Mouse (Mus musculus) Muller cell, postnatal 12 days (primary cell): ENCODE measurements around the gene Snx18.

Experiments
- DNase-seq: peaks from one replicate; pipeline ENCODE4 v3.0.0-alpha.2; 2015; ENCODE audit errors: inconsistent ontology term

Snx18 gene

GRCm38 (mm10) chr13:113566951-113567350 lies 51.4 kb downstream of the Snx18 start:
- DNase-seq = no peak

- no peak for DNase-seq
These were observed 52.0 kb downstream of the Snx18 start for GRCm38 (mm10) chr13:113566411-113566810.

GRCm38 (mm10) chr13:113559646-113560045 lies 58.7 kb downstream of the Snx18 start:
- no peak for DNase-seq

- DNase-seq = no peak
These were observed 61.8 kb downstream of the Snx18 start for GRCm38 (mm10) chr13:113556538-113556937.

- DNase-seq = peak; percentile 78
These were observed 63.1 kb downstream of the Snx18 start for GRCm38 (mm10) chr13:113555226-113555625.

GRCm38 (mm10) chr13:113553603-113554230 lies 64.6 kb downstream of the Snx18 start:
- peak; percentile 64 for DNase-seq

GRCm38 (mm10) chr13:113552341-113552740 lies 66.0 kb downstream of the Snx18 start:
- DNase-seq = no peak

GRCm38 (mm10) chr13:113550866-113551565 lies 67.3 kb downstream of the Snx18 start:
- peak; percentile 77 for DNase-seq

- no peak for DNase-seq
These were observed 69.3 kb downstream of the Snx18 start for GRCm38 (mm10) chr13:113549021-113549420.

- no peak for DNase-seq
These were observed 70.4 kb downstream of the Snx18 start for GRCm38 (mm10) chr13:113547807-113548426.

- DNase-seq = no peak
These were observed 76.0 kb downstream of the Snx18 start for GRCm38 (mm10) chr13:113542374-113542773.
